In genomic region chr2:110019656-110020055, GRCm38 (mm10) we compare ENCODE assay signal across 11 mouse cellular contexts. TPM values are rescaled to one million over a fixed set of nuclear protein-coding genes. Genes with fewer than 3 reads are reported as not detected.
DNase-seq lines count a peak whose midpoint lies in the region; ATAC-seq and TF ChIP-seq lines count a peak whose summit lies in the region.
"Had no signal": no experiment of that assay in that cellular context is flagged by ENCODE, and none has a peak within 500 bp of the region (broad histone marks: within the 10 kb centered on the region; RNA-seq: fewer than 3 reads in every experiment).

No protein-coding gene starts in this region.

- no peaks in the 10 kb centered on the region for H3K9me3 ChIP-seq in neural tube, embryonic 11.5 days (ENCODE audit: control insufficient read depth, low read length)
- no peaks in the 10 kb centered on the region for H3K9me3 ChIP-seq in limb, embryonic 14.5 days (ENCODE audit: control insufficient read depth, low read length)
- no peaks in the 10 kb centered on the region for H3K9me3 ChIP-seq in stomach, embryonic 15.5 days

- H3K4me3 ChIP-seq in neural tube, embryonic 11.5 days (ENCODE audit: low read depth, low read length): no peak overlapping the region
- 0 out of 2 replicates have a peak overlapping the region, but pooled peaks have one; percentile 5 for H3K4me3 ChIP-seq in limb, embryonic 14.5 days (replicated peaks; ENCODE audit: low read length)
- no peak overlapping the region for H3K4me3 ChIP-seq in stomach, embryonic 15.5 days (replicated peaks)

- no peak for TF ChIP-seq POLR2A in limb, embryonic 14.5 days (IDR thresholded peaks at IDR 0.05; ENCODE audit: borderline replicate concordance, extremely low read depth, insufficient read depth, insufficient read length)

- H3K27me3 ChIP-seq in neural tube, embryonic 11.5 days (ENCODE audit: control insufficient read depth, insufficient read depth, low read length): no peaks in the 10 kb centered on the region
- no peaks in the 10 kb centered on the region for H3K27me3 ChIP-seq in limb, embryonic 14.5 days (ENCODE audit: control insufficient read depth, insufficient read depth, low read length)
- no peaks in the 10 kb centered on the region for H3K27me3 ChIP-seq in stomach, embryonic 15.5 days (replicated peaks)
- H3K27me3 ChIP-seq: Patski had no signal

- H3K4me2 ChIP-seq in neural tube, embryonic 11.5 days (ENCODE audit: low read depth): peak overlapping the region; percentile 7
- peak overlapping the region; percentile 82; the same call in 1 of the 2 replicates for H3K4me2 ChIP-seq in limb, embryonic 14.5 days (replicated peaks; ENCODE audit: low read depth, low read length, severe bottlenecking)
- 0 out of 2 replicates have a peak overlapping the region, but pooled peaks have one; percentile 6 for H3K4me2 ChIP-seq in stomach, embryonic 15.5 days

- H3K4me1 ChIP-seq in neural tube, embryonic 11.5 days (ENCODE audit: control insufficient read depth, insufficient read depth, low read length): peaks cover 15% of the 10 kb centered on the region
- peaks cover 20% of the 10 kb centered on the region for H3K4me1 ChIP-seq in limb, embryonic 14.5 days (ENCODE audit: control insufficient read depth, insufficient read depth, low read length)
- H3K4me1 ChIP-seq in stomach, embryonic 15.5 days: peaks cover 12% of the 10 kb centered on the region

- DNase-seq in gastrocnemius, adult 18-20 months (ENCODE audit: low spot score): peak; percentile 72
- no peak for DNase-seq in gastrocnemius, postnatal 4 days (ENCODE audit: low spot score in 2 of 2)
- no peak for DNase-seq in neural tube, embryonic 11.5 days (ENCODE audit: low spot score)
- DNase-seq in neural tube, embryonic 10.5 days (ENCODE audit: extremely low spot score, low spot score): no peak
- no peak for DNase-seq in limb, embryonic 14.5 days (ENCODE audit: low spot score)
- DNase-seq in cerebellum, postnatal 4 days (ENCODE audit: low spot score in 2 of 2): no peak
- DNase-seq in adrenal gland, postnatal 36 days: no peak
- DNase-seq: kidney, adult 9 months; left cerebral cortex, postnatal 4 days had no signal

- no peak for ATAC-seq in neural tube, embryonic 11.5 days (ENCODE audit: insufficient read depth, low FRiP score, low TSS enrichment)
- no peak for ATAC-seq in limb, embryonic 14.5 days (ENCODE audit: low FRiP score, low read depth)
- ATAC-seq in stomach, embryonic 15.5 days (ENCODE audit: insufficient read depth, low FRiP score, low read depth): no peak
- ATAC-seq: Patski had no signal

- WGBS in neural tube, embryonic 11.5 days: 89% methylated on average over 4 of the region's 4 CpGs
- WGBS in limb, embryonic 14.5 days: 83% methylated on average over 4 of the region's 4 CpGs
- 82% methylated on average over 4 of the region's 4 CpGs for WGBS in stomach, embryonic 15.5 days

- no peak overlapping the region for H3K9ac ChIP-seq in neural tube, embryonic 11.5 days (ENCODE audit: low read length)
- 0 out of 2 replicates have a peak overlapping the region, but pooled peaks have one; percentile 34 for H3K9ac ChIP-seq in limb, embryonic 14.5 days (ENCODE audit: low read depth, low read length, severe bottlenecking)
- H3K9ac ChIP-seq in stomach, embryonic 15.5 days: no peak overlapping the region

- H3K27ac ChIP-seq in neural tube, embryonic 11.5 days (ENCODE audit: low read depth, low read length): no peak overlapping the region
- H3K27ac ChIP-seq in limb, embryonic 14.5 days (replicated peaks; ENCODE audit: low read depth, low read length): no peak overlapping the region
- H3K27ac ChIP-seq in stomach, embryonic 15.5 days: no peak overlapping the region

- H3K36me3 ChIP-seq in neural tube, embryonic 11.5 days (ENCODE audit: control insufficient read depth, insufficient read depth, low read length): peaks cover 5% of the 10 kb centered on the region
- peaks cover 12% of the 10 kb centered on the region for H3K36me3 ChIP-seq in limb, embryonic 14.5 days (ENCODE audit: control insufficient read depth, insufficient read depth, low read length)
- no peaks in the 10 kb centered on the region for H3K36me3 ChIP-seq in stomach, embryonic 15.5 days

RNA-seq across cellular contexts. Expression of gene Ccdc34, which starts 2.0 kb away (rescaled TPM):
- 1 to 10 TPM; 2.4 to 2.8 TPM for total RNA-seq in gastrocnemius, adult 18-20 months (2021)
- 10 to 100 TPM; 20.6 to 22.9 TPM for total RNA-seq in gastrocnemius, postnatal 4 days (2021)
- polyA plus RNA-seq in neural tube, embryonic 11.5 days (2014; fragmentation: Nextera tagmentation; extraction: Ambion mirVana): 52.3 and 53.8 TPM in 2 replicates
- 33.7 and 37.3 TPM in 2 replicates for polyA plus RNA-seq in limb, embryonic 14.5 days (2012; rRNA removed)
- 36.1 and 42.2 TPM in 2 replicates for polyA plus RNA-seq in limb, embryonic 14.5 days (2014; fragmentation: Nextera tagmentation; extraction: Ambion mirVana)
- polyA plus RNA-seq in stomach, embryonic 15.5 days (2015; fragmentation: Nextera tagmentation; extraction: Ambion mirVana): 47.4 and 47.6 TPM in 2 replicates
- total RNA-seq in adrenal gland, postnatal 36 days (2021): 1 to 10 TPM; 8.7 to 9.5 TPM

Comparison
In these comparisons a context has a peak if more than half of its experiments do, and no peak if none do; other contexts are left out.
1. H3K4me2 ChIP-seq: peak in every context shown above with its lines; median percentile 82 in limb, embryonic 14.5 days; 7 in neural tube, embryonic 11.5 days; 6 in stomach, embryonic 15.5 days.